Mouse (Mus musculus) layer of hippocampus, adult 2 months (tissue): Measurements from ENCODE around the gene Arsk. TPM values are rescaled to one million over a fixed set of nuclear protein-coding genes. Genes with fewer than 3 reads are reported as not detected.

Source experiments
- DNase-seq, 2 experiments: peaks; one replicate each; pipeline ENCODE4 v3.0.0; 2022; ENCODE audit warnings: low spot score in 2 of 2
- H3K27ac ChIP-seq: fragments of 200-600 bp; 2 replicates; pipeline ENCODE4 v1.8.1; 2022
- H3K4me3 ChIP-seq: fragments of 200-600 bp; 2 replicates; pipeline ENCODE4 v1.8.1; 2022; ENCODE audit warnings: mild to moderate bottlenecking
- CTCF ChIP-seq: fragments of 200-600 bp; conservative IDR thresholded peaks from 2 replicates; pipeline ENCODE4 v1.8.1; 2022; ENCODE audit warnings: antibody characterized with exemption, mild to moderate bottlenecking, moderate library complexity
- total RNA-seq, 2 experiments: library from RNA; stranded (reverse); gene quantifications; 2 replicates each; pipeline ENCODE4 v1.2.3; 2021

Arsk gene
- total RNA-seq, 2 experiments from 2014 or later: 5.9 to 7.0 TPM

- TF ChIP-seq CTCF: no peak
- no peak overlapping the region for H3K4me3 ChIP-seq
- no peak for DNase-seq
Observed at GRCm38 (mm10) chr13:76062126-76062525, 36.3 kb downstream of the Arsk start.

GRCm38 (mm10) chr13:76059591-76059990, 38.9 kb downstream of the Arsk start:
- DNase-seq: no peak
- H3K4me3 ChIP-seq: no peak overlapping the region
- TF ChIP-seq CTCF: no peak
- H3K27ac ChIP-seq: no peak overlapping the region

More at GRCm38 (mm10) chr13:76062126-76062525, 36.3 kb downstream of the Arsk start:
- no peak overlapping the region for H3K27ac ChIP-seq

GRCm38 (mm10) chr13:76057267-76058069, 41.0 kb downstream of the Arsk start:
- TF ChIP-seq CTCF: no peak
- no peak overlapping the region; the same call in 1 of the 2 replicates for H3K4me3 ChIP-seq
- peak; percentile 15 to 42 for DNase-seq
- no peak overlapping the region for H3K27ac ChIP-seq

GRCm38 (mm10) chr13:76056896-76057266, 41.6 kb downstream of the Arsk start, which contains the start of gene Gpr150:
Gpr150 (minus strand) TSS chr13:76056996.
- TF ChIP-seq CTCF: no peak
- no peak for DNase-seq
- H3K4me3 ChIP-seq: peak within 1 kb of the TSS; percentile 75
- H3K27ac ChIP-seq: peak within 1 kb of the TSS; percentile 87

- peak; percentile 40 to 61 for DNase-seq
- peak overlapping the region; percentile 75 for H3K4me3 ChIP-seq
- peak overlapping the region; percentile 87 for H3K27ac ChIP-seq
- peak; percentile 63 for TF ChIP-seq CTCF
Observed at GRCm38 (mm10) chr13:76056261-76056724, 42.2 kb downstream of the Arsk start.

- peak overlapping the region; percentile 87 for H3K27ac ChIP-seq
- no peak for TF ChIP-seq CTCF
- H3K4me3 ChIP-seq: peak overlapping the region; percentile 75
- peak in 1 of 2 experiments; percentile 17 for DNase-seq
Observed at GRCm38 (mm10) chr13:76055391-76056232, 42.8 kb downstream of the Arsk start.

GRCm38 (mm10) chr13:76044971-76045370, 53.5 kb downstream of the Arsk start:
- Histone ChIP-seq H3K4me3 (no peak overlapping the region), H3K27ac (no peak overlapping the region)
- TF ChIP-seq CTCF: no peak
- DNase-seq: no peak

GRCm38 (mm10) chr13:76042455-76042854, 56.0 kb downstream of the Arsk start:
- no peak for DNase-seq
- no peak for TF ChIP-seq CTCF
- Histone ChIP-seq H3K27ac (no peak overlapping the region), H3K4me3 (no peak overlapping the region)

GRCm38 (mm10) chr13:76024588-76024987, 73.9 kb downstream of the Arsk start:
- DNase-seq: no peak
- H3K4me3 ChIP-seq: no peak overlapping the region
- TF ChIP-seq CTCF: no peak
- H3K27ac ChIP-seq: no peak overlapping the region

- peak; percentile 79 for TF ChIP-seq CTCF
- peak in 1 of 2 experiments; percentile 13 for DNase-seq
Observed at GRCm38 (mm10) chr13:76021782-76022181, 76.7 kb downstream of the Arsk start.

GRCm38 (mm10) chr13:76018844-76019400, 79.5 kb downstream of the Arsk start:
- Histone ChIP-seq H3K27ac (peak overlapping the region; percentile 96), H3K4me3 (peak overlapping the region; percentile 82)
- DNase-seq: no peak
- TF ChIP-seq CTCF: no peak

More at GRCm38 (mm10) chr13:76021782-76022181, 76.7 kb downstream of the Arsk start:
- no peak overlapping the region for H3K4me3 ChIP-seq
- no peak overlapping the region for H3K27ac ChIP-seq

- Histone ChIP-seq H3K4me3 (peak within 1 kb of the TSS; percentile 82), H3K27ac (peak within 1 kb of the TSS; percentile 96)
- peak; percentile 97 to 98 for DNase-seq
- no peak for TF ChIP-seq CTCF
Observed at GRCm38 (mm10) chr13:76017974-76018843, 80.3 kb downstream of the Arsk start, which contains the start of gene Rfesd. Rfesd (minus strand) TSS chr13:76018719.
